Mouse (Mus musculus) small intestine, adult 10 weeks (tissue): ENCODE measurements around the gene Tsen2. TPM values are rescaled to one million over a fixed set of nuclear protein-coding genes. Genes with fewer than 3 reads are reported as not detected.

ENCODE experiments used
- polyA plus RNA-seq: library from polyadenylated mRNA; stranded (reverse); fragments of 350-450 nt; fragmentation: Illumina TruSeq; extraction: RNeasy Lipid Tissue Mini Kit (QIAGEN cat#74804); gene quantifications from one replicate; pipeline ENCODE4 v1.2.3, GENCODE M21; 2014; ENCODE audit warnings: low replicate concordance

Tsen2 gene
- polyA plus RNA-seq, result 1.3 TPM

GRCm38 (mm10) chr6:115544442-115544970 lies at the start of gene Tsen2:
Gene Tsen2, plus strand, starts transcription at chr6:115544664.

GRCm38 (mm10) chr6:115592458-115592857 lies 48.0 kb downstream of the Tsen2 start, which contains the start of gene Mkrn2os:
Gene Mkrn2os, minus strand, starts transcription at chr6:115592576.

GRCm38 (mm10) chr6:115601715-115602523 lies 57.5 kb downstream of the Tsen2 start, which contains the start of gene Mkrn2:
Gene Mkrn2, plus strand, starts transcription at chr6:115601902.

Other genes starting within 250 kb of the Tsen2 start
- 46.9 TPM for gene Pparg, start 183.7 kb upstream of the Tsen2 start, polyA plus RNA-seq
- gene Mkrn2os, start 47.9 kb downstream of the Tsen2 start, polyA plus RNA-seq, result 25.9 TPM
- 5.9 TPM for gene Mkrn2, start 57.2 kb downstream of the Tsen2 start, polyA plus RNA-seq
- 35.2 TPM for gene Raf1, start 132.0 kb downstream of the Tsen2 start, polyA plus RNA-seq
- gene Tmem40, start 217.7 kb downstream of the Tsen2 start, polyA plus RNA-seq, result not detected
- 2.0 TPM for gene Cand2, start 229.9 kb downstream of the Tsen2 start, polyA plus RNA-seq